Mouse (Mus musculus) forebrain, embryonic 12.5 days (tissue): ENCODE measurements around the gene Gm10382. TPM values are rescaled to one million over a fixed set of nuclear protein-coding genes. Genes with fewer than 3 reads are reported as not detected.

Source experiments
- ATAC-seq: fragments of 200-750 bp; cut with Nextera tagmentation; 2 replicates; pipeline ENCODE4 v1.8.0; 2017; ENCODE audit warnings: moderate TSS enrichment; ENCODE audit not compliant: low FRiP score
- H3K27ac ChIP-seq: fragments of 300-500 bp; sonication (generic); 2 replicates; pipeline ENCODE4 v1.5.1; 2016; ENCODE audit warnings: mild to moderate bottlenecking
- H3K27me3 ChIP-seq: fragments of 300-500 bp; sonication (generic); 2 replicates; pipeline ENCODE4 v1.6.1; 2016; ENCODE audit warnings: mild to moderate bottlenecking
- H3K36me3 ChIP-seq: fragments of 300-500 bp; sonication (generic); replicated peaks from 2 replicates; pipeline ENCODE4 v1.6.1; 2016; ENCODE audit warnings: mild to moderate bottlenecking
- H3K4me1 ChIP-seq: fragments of 300-500 bp; sonication (generic); 2 replicates; pipeline ENCODE4 v1.6.1; 2016
- H3K4me2 ChIP-seq: fragments of 300-500 bp; sonication (generic); 2 replicates; pipeline ENCODE4 v1.6.1; 2016; ENCODE audit warnings: mild to moderate bottlenecking, moderate library complexity
- H3K4me3 ChIP-seq: fragments of 300-500 bp; sonication (generic); replicated peaks from 2 replicates; pipeline ENCODE4 v1.5.1; 2016; ENCODE audit warnings: mild to moderate bottlenecking
- H3K9ac ChIP-seq: fragments of 300-500 bp; sonication (generic); 2 replicates; pipeline ENCODE4 v1.6.1; 2016; ENCODE audit warnings: mild to moderate bottlenecking
- H3K9me3 ChIP-seq: fragments of 300-500 bp; sonication (generic); 2 replicates; pipeline ENCODE4 v1.6.1; 2016
- WGBS: fragments of 180-500 bp; shearing (Covaris S2); methylation state at CpG from one replicate; pipeline ENCODE4 v1.1.7; 2016; 5-methylcytosine and 5-hydroxymethylcytosine counted together
- polyA plus RNA-seq: library from polyadenylated mRNA; unstranded; fragments of >200 nt; fragmentation: Nextera tagmentation; extraction: Ambion mirVana; gene quantifications from 2 replicates; pipeline ENCODE4 v1.2.1, GENCODE M21; 2016

Gm10382 gene
- polyA plus RNA-seq, result 0.91 and 0.97 TPM in 2 replicates

GRCm38 (mm10) chr5:125389131-125389578, at the start of gene Gm10382:
Gm10382 (plus strand) TSS chr5:125389322.
- H3K4me3 ChIP-seq, result peak within 1 kb of the TSS; percentile 99
- no peaks in the 10 kb centered on the region for H3K9me3 ChIP-seq
- peak within 1 kb of the TSS; percentile 96 for H3K27ac ChIP-seq
- H3K4me1 ChIP-seq, result peaks cover 34% of the 10 kb centered on the region
- H3K36me3 ChIP-seq, result peaks cover 19% of the 10 kb centered on the region
- peak within 1 kb of the TSS; percentile 99 for H3K9ac ChIP-seq
- H3K4me2 ChIP-seq, result peak within 1 kb of the TSS; percentile 98
- under 1% methylated on average over 41 of the region's 41 CpGs for WGBS
- peak; percentile 28; the same call in 1 of the 2 replicates for ATAC-seq
- H3K27me3 ChIP-seq, result no peaks in the 10 kb centered on the region

- Histone ChIP-seq H3K4me1 (peaks cover 36% of the 10 kb centered on the region), H3K36me3 (no peaks in the 10 kb centered on the region), H3K27ac (0 out of 2 replicates have a peak overlapping the region, but pooled peaks have one; percentile 31), H3K9me3 (no peaks in the 10 kb centered on the region), H3K9ac (peak overlapping the region; percentile 63), H3K4me2 (peak overlapping the region; percentile 95), H3K4me3 (peak overlapping the region; percentile 63), H3K27me3 (peaks cover 10% of the 10 kb centered on the region)
- ATAC-seq, result peak; percentile 34
- 2% methylated on average over 25 of the region's 25 CpGs for WGBS
Observed at GRCm38 (mm10) chr5:125339851-125340531, 49.1 kb upstream of the Gm10382 start.

- Histone ChIP-seq H3K9me3 (no peaks in the 10 kb centered on the region), H3K4me1 (peaks cover 36% of the 10 kb centered on the region), H3K27ac (0 out of 2 replicates have a peak within 1 kb of the TSS, but pooled peaks have one; percentile 31), H3K27me3 (peaks cover 10% of the 10 kb centered on the region), H3K36me3 (no peaks in the 10 kb centered on the region), H3K4me2 (peak within 1 kb of the TSS; percentile 95), H3K9ac (peak within 1 kb of the TSS; percentile 63), H3K4me3 (peak within 1 kb of the TSS; percentile 63)
- under 1% methylated on average over 38 of the region's 42 CpGs for WGBS
- peak; percentile 90 for ATAC-seq
Observed at GRCm38 (mm10) chr5:125340547-125341262, 48.4 kb upstream of the Gm10382 start, which contains the start of gene Scarb1. Scarb1 (minus strand) TSS chr5:125341094.

- no peak overlapping the region for H3K27ac ChIP-seq
Observed at GRCm38 (mm10) chr5:125341459-125342090, 47.5 kb upstream of the Gm10382 start.

GRCm38 (mm10) chr5:125344296-125344695, 44.8 kb upstream of the Gm10382 start:
- no peak for ATAC-seq
- H3K36me3 ChIP-seq, result no peaks in the 10 kb centered on the region
- no peak overlapping the region for H3K9ac ChIP-seq
- H3K9me3 ChIP-seq, result no peaks in the 10 kb centered on the region
- no peak overlapping the region for H3K4me2 ChIP-seq
- peaks cover 10% of the 10 kb centered on the region for H3K27me3 ChIP-seq
- peaks cover 20% of the 10 kb centered on the region for H3K4me1 ChIP-seq
- WGBS, result 90% methylated on average over 6 of the region's 6 CpGs
- no peak overlapping the region for H3K27ac ChIP-seq
- no peak overlapping the region for H3K4me3 ChIP-seq

More at GRCm38 (mm10) chr5:125341459-125342090, 47.5 kb upstream of the Gm10382 start:
- 58% methylated on average over 14 of the region's 14 CpGs for WGBS
- Histone ChIP-seq H3K4me3 (peak overlapping the region; percentile 63), H3K9me3 (no peaks in the 10 kb centered on the region), H3K4me1 (peaks cover 36% of the 10 kb centered on the region), H3K27me3 (peaks cover 10% of the 10 kb centered on the region), H3K4me2 (peak overlapping the region; percentile 95), H3K36me3 (no peaks in the 10 kb centered on the region), H3K9ac (no peak overlapping the region)
- peak; percentile 17; the same call in 1 of the 2 replicates for ATAC-seq

- Histone ChIP-seq H3K4me1 (no peaks in the 10 kb centered on the region), H3K27me3 (0 out of 2 replicates have a peak, but pooled peaks cover 3% of the 10 kb centered on the region), H3K36me3 (no peaks in the 10 kb centered on the region), H3K4me2 (no peak overlapping the region), H3K27ac (no peak overlapping the region), H3K9me3 (no peaks in the 10 kb centered on the region), H3K4me3 (no peak overlapping the region), H3K9ac (no peak overlapping the region)
- ATAC-seq, result no peak
- WGBS, result 84% methylated on average over 7 of the region's 7 CpGs
Observed at GRCm38 (mm10) chr5:125348067-125348466, 41.1 kb upstream of the Gm10382 start.

GRCm38 (mm10) chr5:125348487-125348886, 40.6 kb upstream of the Gm10382 start:
- no peak overlapping the region for H3K9ac ChIP-seq
- no peak overlapping the region for H3K4me3 ChIP-seq
- no peak overlapping the region for H3K4me2 ChIP-seq
- 40% methylated on average over 8 of the region's 8 CpGs for WGBS
- no peaks in the 10 kb centered on the region for H3K9me3 ChIP-seq
- no peak overlapping the region for H3K27ac ChIP-seq
- H3K36me3 ChIP-seq, result no peaks in the 10 kb centered on the region
- H3K4me1 ChIP-seq, result no peaks in the 10 kb centered on the region
- H3K27me3 ChIP-seq, result 0 out of 2 replicates have a peak, but pooled peaks cover 3% of the 10 kb centered on the region
- ATAC-seq, result no peak

- Histone ChIP-seq H3K4me1 (no peaks in the 10 kb centered on the region), H3K4me2 (no peak overlapping the region), H3K36me3 (no peaks in the 10 kb centered on the region), H3K9ac (no peak overlapping the region), H3K4me3 (no peak overlapping the region), H3K27me3 (0 out of 2 replicates have a peak, but pooled peaks cover 3% of the 10 kb centered on the region), H3K27ac (no peak overlapping the region), H3K9me3 (no peaks in the 10 kb centered on the region)
- WGBS, result 77% methylated on average over 3 of the region's 3 CpGs
- ATAC-seq, result no peak
Observed at GRCm38 (mm10) chr5:125349391-125349790, 39.7 kb upstream of the Gm10382 start.

- H3K27ac ChIP-seq, result no peak overlapping the region
- no peaks in the 10 kb centered on the region for H3K9me3 ChIP-seq
- H3K4me2 ChIP-seq, result no peak overlapping the region
- 82% methylated on average over 8 of the region's 8 CpGs for WGBS
- no peak for ATAC-seq
- H3K9ac ChIP-seq, result no peak overlapping the region
- H3K4me1 ChIP-seq, result peaks cover 4% of the 10 kb centered on the region; the same call in 1 of the 2 replicates
- no peaks in the 10 kb centered on the region for H3K36me3 ChIP-seq
- 0 out of 2 replicates have a peak, but pooled peaks cover 3% of the 10 kb centered on the region for H3K27me3 ChIP-seq
- H3K4me3 ChIP-seq, result no peak overlapping the region
Observed at GRCm38 (mm10) chr5:125351057-125351456, 38.1 kb upstream of the Gm10382 start.

- Histone ChIP-seq H3K27me3 (0 out of 2 replicates have a peak, but pooled peaks cover 3% of the 10 kb centered on the region), H3K9me3 (no peaks in the 10 kb centered on the region), H3K4me2 (no peak overlapping the region), H3K9ac (no peak overlapping the region), H3K27ac (no peak overlapping the region), H3K36me3 (no peaks in the 10 kb centered on the region), H3K4me3 (no peak overlapping the region), H3K4me1 (peaks cover 4% of the 10 kb centered on the region; the same call in 1 of the 2 replicates)
- 99% methylated on average over 5 of the region's 5 CpGs for WGBS
- no peak for ATAC-seq
Observed at GRCm38 (mm10) chr5:125351939-125352338, 37.2 kb upstream of the Gm10382 start.

- Histone ChIP-seq H3K27me3 (0 out of 2 replicates have a peak, but pooled peaks cover 3% of the 10 kb centered on the region), H3K36me3 (no peaks in the 10 kb centered on the region), H3K4me3 (no peak overlapping the region), H3K4me2 (no peak overlapping the region), H3K9me3 (no peaks in the 10 kb centered on the region), H3K4me1 (peaks cover 4% of the 10 kb centered on the region; the same call in 1 of the 2 replicates), H3K9ac (no peak overlapping the region), H3K27ac (no peak overlapping the region)
- 97% methylated on average over 5 of the region's 5 CpGs for WGBS
- no peak for ATAC-seq
Observed at GRCm38 (mm10) chr5:125352781-125353294, 36.3 kb upstream of the Gm10382 start.
